Mouse (Mus musculus) olfactory bulb, adult 2 months (tissue): ENCODE results near the gene Scfd2. TPM values are rescaled to one million over a fixed set of nuclear protein-coding genes. Genes with fewer than 3 reads are reported as not detected.

Experiments used
- H3K27ac ChIP-seq: fragments of 200-500 bp; 2 replicates; pipeline ENCODE4 v1.5.1; 2012; ENCODE audit warnings: low read depth, low read length; ENCODE audit not compliant: insufficient read depth
- H3K4me1 ChIP-seq: fragments of 200-500 bp; 2 replicates; pipeline ENCODE4 v1.6.1; 2012; ENCODE audit warnings: low read length; ENCODE audit not compliant: control insufficient read depth, insufficient read depth
- H3K4me3 ChIP-seq: fragments of 200-500 bp; 2 replicates; pipeline ENCODE4 v1.5.1; 2012; ENCODE audit warnings: mild to moderate bottlenecking, low read depth, low read length, moderate library complexity; ENCODE audit not compliant: insufficient read depth
- CTCF ChIP-seq: fragments of 200-500 bp; IDR thresholded peaks from 2 replicates; pipeline ENCODE4 v1.5.1; 2012; ENCODE audit warnings: low read depth, mild to moderate bottlenecking, low read length, moderate library complexity; ENCODE audit not compliant: insufficient read depth
- POLR2A ChIP-seq: fragments of 200-500 bp; IDR thresholded peaks from 2 replicates; pipeline ENCODE4 v1.6.1; 2012; ENCODE audit warnings: mild to moderate bottlenecking, low read depth, low read length, moderate library complexity; ENCODE audit not compliant: insufficient read depth
- WGBS: fragments of 180-500 bp; shearing (Covaris S2); methylation state at CpG from one replicate; pipeline ENCODE4 v1.1.7; 2018; 5-methylcytosine and 5-hydroxymethylcytosine counted together
- polyA plus RNA-seq: library from polyadenylated mRNA; stranded (reverse); fragments of >200 nt; gene quantifications from 2 replicates; pipeline ENCODE4 v1.2.4, GENCODE M21; 2012; ENCODE audit warnings: low replicate concordance; ENCODE audit not compliant: missing spikeins, insufficient read depth, insufficient read length

Gene Scfd2
- polyA plus RNA-seq, 1 experiment, result not detected

DNA sequence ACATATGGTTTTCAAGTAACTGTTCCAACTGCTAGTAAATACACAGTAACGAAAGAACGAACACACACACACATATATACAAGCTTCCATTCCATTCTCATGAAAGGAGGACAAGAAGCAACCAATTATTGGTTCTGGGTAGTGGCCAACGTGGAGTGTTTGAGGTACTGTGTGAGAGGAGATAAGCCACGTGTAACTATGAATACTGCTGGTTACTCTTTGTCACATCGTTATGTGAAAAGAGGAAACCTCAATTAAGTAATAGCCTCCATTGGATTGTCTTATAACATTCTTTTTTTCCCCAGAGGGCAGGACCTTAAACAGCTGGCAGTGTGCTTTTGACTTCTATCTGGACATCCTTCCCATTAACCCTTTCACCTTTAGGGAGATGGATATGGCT is 4.5 kb downstream of the Scfd2 start:
- no peak overlapping the region for H3K4me3 ChIP-seq
- 76% methylated on average over 5 of the region's 5 CpGs for WGBS

DNA sequence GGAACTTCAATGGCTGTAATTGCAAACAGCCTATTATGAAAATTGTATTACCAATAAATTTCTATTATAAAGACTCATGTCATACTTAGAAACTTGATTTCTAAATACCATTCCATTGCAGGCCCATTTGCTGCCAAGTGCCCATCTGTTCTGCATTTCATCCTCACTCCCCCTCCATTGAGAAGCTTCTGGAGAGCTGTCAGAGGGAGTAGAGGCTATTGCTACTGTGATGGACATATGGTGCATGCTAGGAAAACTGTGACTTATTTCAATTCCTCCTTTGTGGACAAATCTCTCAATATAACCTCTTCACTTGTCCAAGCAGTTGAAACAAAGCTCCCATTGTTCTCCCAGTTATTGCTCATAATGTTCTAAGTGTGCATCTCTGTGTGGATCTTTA is 19.9 kb downstream of the Scfd2 start:
- no peaks in the 10 kb centered on the region for H3K4me1 ChIP-seq
- TF ChIP-seq CTCF, result no peak
- no peak for TF ChIP-seq POLR2A
- no peak overlapping the region for H3K4me3 ChIP-seq
- no peak overlapping the region for H3K27ac ChIP-seq

More for the DNA sequence above, 4.5 kb downstream of the Scfd2 start:
- no peak overlapping the region for H3K27ac ChIP-seq
- H3K4me1 ChIP-seq, result peaks cover 10% of the 10 kb centered on the region; the same call in 1 of the 2 replicates
- TF ChIP-seq POLR2A, result no peak
- TF ChIP-seq CTCF, result no peak

DNA sequence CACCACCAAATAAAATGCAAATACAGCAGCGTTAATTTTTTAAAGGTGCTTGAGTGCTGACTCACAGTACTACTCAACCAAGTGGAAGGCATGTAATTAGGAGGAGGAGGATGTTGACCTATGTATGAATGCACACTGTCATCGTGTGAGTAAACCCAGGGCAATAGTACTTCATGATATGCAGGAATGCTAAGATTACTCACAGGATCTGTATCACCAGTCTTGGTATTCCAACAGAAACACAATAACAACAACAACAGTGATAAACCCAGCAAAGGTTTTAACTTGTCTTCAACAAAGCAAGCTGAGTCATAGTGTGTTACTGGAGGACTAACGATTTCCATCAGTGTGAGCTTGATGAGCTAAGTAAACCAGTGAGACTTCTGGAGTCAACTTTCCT is 38.9 kb downstream of the Scfd2 start:
- no peaks in the 10 kb centered on the region for H3K4me1 ChIP-seq
- 34% methylated on average over 3 of the region's 3 CpGs for WGBS
- H3K27ac ChIP-seq, result no peak overlapping the region
- TF ChIP-seq CTCF, result no peak
- no peak for TF ChIP-seq POLR2A
- H3K4me3 ChIP-seq, result no peak overlapping the region

DNA sequence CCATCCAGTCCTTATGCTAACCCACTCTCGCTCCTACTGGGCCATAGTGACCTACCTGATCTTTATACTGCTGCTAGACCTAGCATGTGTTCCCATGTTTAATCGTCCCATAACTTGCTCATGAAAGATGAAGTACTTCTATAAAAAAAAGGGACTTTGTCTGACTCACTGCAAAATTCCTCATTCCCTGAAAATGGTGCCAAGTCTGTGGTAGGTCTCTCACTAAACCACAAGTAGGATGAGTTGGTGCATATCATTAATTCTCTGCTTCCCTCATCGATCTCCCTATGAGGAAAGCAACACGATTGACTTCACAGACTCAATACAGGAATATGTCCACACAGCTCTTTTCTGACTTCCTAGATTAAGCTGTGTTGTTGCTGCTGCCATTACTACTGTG is 46.9 kb downstream of the Scfd2 start:
- Histone ChIP-seq H3K27ac (no peak overlapping the region), H3K4me3 (no peak overlapping the region), H3K4me1 (no peaks in the 10 kb centered on the region)
- 85% methylated on average over 4 of the region's 4 CpGs for WGBS
- TF ChIP-seq CTCF (no peak), POLR2A (no peak)

DNA sequence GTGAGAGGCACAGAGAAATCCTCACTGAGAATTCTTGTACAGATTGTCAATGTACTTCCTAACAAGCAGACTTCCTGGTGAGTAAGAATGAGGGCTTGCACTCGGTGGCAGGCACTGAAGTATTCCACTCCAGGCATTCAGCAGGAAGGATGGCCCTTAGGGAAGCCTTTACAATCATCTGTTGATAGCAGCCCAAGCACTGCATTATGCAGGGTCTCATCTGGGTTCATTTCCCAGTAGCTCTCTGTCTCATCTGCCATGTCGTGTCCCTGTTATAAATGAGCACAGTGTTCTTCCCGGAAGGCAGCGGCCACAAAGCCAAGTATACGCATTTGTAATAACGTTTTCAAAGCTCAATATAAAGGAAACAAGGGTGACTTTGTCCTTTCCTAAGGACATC is 48.9 kb downstream of the Scfd2 start:
- Histone ChIP-seq H3K4me1 (no peaks in the 10 kb centered on the region), H3K27ac (no peak overlapping the region), H3K4me3 (no peak overlapping the region)
- 75% methylated on average over 6 of the region's 6 CpGs for WGBS
- no peak for TF ChIP-seq CTCF
- no peak for TF ChIP-seq POLR2A

DNA sequence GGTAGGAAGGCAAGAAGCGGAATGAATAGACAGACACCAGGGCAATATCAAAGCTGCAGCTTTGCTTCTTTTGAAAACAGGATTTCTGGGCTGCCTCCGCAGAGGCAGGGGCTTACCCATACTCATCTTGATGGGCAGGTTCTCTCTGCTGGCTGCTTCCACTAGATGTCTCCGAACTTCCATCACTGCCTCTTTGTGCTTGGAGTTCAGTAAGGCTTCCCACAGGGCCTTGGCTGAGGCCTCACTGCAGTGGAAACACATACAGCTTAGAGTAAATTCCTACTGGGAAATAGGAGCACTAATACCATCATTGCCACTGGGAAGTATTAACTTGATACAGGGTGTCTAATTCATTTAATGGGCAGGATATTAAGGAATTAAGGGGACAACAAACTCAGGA is 49.5 kb downstream of the Scfd2 start:
- TF ChIP-seq POLR2A (no peak), CTCF (no peak)
- no peak overlapping the region for H3K4me3 ChIP-seq
- no peaks in the 10 kb centered on the region for H3K4me1 ChIP-seq
- H3K27ac ChIP-seq, result no peak overlapping the region
- WGBS, result 75% methylated on average over 3 of the region's 3 CpGs

DNA sequence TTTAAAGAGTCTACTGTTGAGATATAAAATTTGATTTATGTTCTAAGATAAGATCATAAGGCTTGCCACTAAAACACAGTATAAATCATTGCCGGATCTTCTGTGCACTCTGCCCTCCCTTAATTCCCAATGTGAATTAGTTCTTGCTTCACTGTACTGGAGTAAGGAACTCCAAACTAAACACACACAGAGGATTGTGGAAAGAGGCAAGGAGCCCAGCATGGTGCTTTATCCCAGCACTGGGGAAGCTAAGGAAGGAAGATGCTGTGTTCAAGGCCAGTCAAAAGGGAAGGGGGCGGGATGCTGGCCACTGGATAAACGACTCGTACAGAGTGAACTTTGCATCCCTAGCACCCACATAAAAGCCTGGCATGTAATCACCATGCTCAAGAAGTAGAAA is 51.1 kb downstream of the Scfd2 start:
- Histone ChIP-seq H3K27ac (no peak overlapping the region), H3K4me3 (no peak overlapping the region), H3K4me1 (no peaks in the 10 kb centered on the region)
- no peak for TF ChIP-seq CTCF
- TF ChIP-seq POLR2A, result no peak
- 74% methylated on average over 4 of the region's 4 CpGs for WGBS

DNA sequence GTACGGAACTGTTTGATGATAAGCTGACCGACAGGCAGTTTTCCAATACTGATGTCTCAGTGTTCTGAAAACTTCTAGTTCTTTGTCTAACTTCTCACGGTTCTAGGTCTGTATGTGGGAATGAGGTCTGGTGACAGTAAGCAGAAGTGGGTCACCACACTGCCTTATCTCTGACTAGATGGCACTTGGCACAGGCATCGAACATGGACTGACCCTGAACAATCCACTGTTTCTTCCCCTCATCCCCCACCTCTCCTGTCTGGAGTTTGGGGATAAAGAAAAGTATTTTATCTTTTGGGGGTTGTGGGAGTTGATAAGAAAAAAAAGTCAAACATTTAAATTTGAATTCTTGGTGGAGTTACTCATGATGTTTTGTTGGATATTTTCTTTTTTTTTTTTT is 51.6 kb downstream of the Scfd2 start:
- no peak overlapping the region for H3K27ac ChIP-seq
- 94% methylated on average over 4 of the region's 4 CpGs for WGBS
- TF ChIP-seq POLR2A, result no peak
- TF ChIP-seq CTCF, result no peak
- no peak overlapping the region for H3K4me3 ChIP-seq
- H3K4me1 ChIP-seq, result no peaks in the 10 kb centered on the region

DNA sequence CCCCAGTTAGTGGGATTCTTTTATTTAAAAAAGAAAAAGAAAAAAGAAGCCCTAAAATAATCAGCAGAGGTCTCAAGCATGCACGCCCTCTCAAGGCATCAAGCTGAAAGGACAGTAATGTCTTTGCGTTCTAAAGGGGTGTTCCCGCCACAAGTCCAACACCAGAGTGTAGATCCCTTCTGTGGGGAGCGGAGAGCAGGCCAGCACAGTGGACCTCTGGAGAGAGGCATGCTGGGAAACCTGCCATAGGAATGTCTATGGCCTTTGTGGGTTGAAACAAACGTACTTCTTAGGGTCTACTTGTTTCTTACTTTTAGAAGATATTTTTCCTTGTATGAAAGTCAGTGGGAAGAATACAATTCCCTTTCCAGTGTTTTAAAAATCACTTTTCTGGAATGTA is 52.4 kb downstream of the Scfd2 start:
- TF ChIP-seq CTCF, result no peak
- no peak for TF ChIP-seq POLR2A
- no peak overlapping the region for H3K27ac ChIP-seq
- no peaks in the 10 kb centered on the region for H3K4me1 ChIP-seq
- no peak overlapping the region for H3K4me3 ChIP-seq
- 89% methylated on average over 5 of the region's 5 CpGs for WGBS

DNA sequence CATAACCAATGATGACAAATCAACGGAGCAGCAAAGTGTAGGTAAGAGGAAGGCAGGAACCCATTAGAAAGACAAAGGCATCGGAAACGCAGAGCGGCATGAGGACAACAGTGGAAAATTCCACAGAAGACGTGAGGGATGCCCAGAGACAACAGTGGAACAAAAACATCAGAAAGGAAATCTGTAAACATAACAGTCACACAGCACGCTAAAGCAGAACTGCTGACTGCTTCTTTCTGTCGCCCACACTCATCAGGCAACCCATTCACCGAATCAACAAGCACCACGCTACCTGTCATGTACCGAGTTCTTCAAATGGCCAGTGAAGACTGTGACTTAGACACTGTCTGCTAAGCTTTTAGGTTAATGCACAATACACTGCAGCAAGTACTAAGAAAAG is 55.0 kb downstream of the Scfd2 start:
- no peak overlapping the region for H3K4me3 ChIP-seq
- no peak overlapping the region for H3K27ac ChIP-seq
- H3K4me1 ChIP-seq, result no peaks in the 10 kb centered on the region
- TF ChIP-seq POLR2A (no peak), CTCF (no peak)
- WGBS, result 86% methylated on average over 10 of the region's 10 CpGs
